Mouse (Mus musculus): ENCODE data around the gene Msl1. TPM values are rescaled to one million over a fixed set of nuclear protein-coding genes. Genes with fewer than 3 reads are reported as not detected.

Gene Msl1
- total RNA-seq, 2 experiments from 2014 or later = 35.5 to 43.6 TPM

GRCm38 (mm10) chr11:98789824-98790223 lies 5.5 kb upstream of the Msl1 start:
- ATAC-seq (replicated peaks; ENCODE audit: low FRiP score, poor library complexity, severe bottlenecking) = no peak

DNA sequence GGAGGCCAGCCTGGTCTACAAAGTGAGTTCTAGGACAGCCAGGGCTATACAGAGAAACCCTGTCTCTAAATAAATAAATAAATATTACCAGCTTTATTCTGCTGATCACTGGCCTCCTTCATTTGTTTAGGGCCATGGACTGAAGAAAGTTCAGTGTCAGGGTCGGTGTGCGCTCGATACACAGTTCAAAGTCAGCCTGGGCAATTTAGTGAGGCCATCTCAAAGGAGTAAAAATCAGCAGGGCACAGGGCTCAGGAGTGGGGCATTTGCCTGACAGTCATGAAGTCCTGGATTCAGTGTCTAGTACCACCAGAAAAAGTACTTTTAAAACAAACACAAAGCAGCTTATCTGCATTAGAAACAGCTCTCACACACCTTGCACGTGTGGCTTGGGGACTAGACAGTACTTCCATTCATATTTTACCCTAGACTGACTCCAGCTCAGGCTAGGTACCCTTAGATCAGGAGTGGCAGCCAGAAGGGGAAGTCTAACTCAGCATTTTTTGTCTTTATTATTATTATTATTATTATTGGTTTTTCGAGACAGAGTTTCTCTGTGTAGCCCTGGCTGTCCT lies 4.6 kb upstream of the Msl1 start:
- no peak for ATAC-seq (replicated peaks; ENCODE audit: low FRiP score, poor library complexity, severe bottlenecking)

DNA sequence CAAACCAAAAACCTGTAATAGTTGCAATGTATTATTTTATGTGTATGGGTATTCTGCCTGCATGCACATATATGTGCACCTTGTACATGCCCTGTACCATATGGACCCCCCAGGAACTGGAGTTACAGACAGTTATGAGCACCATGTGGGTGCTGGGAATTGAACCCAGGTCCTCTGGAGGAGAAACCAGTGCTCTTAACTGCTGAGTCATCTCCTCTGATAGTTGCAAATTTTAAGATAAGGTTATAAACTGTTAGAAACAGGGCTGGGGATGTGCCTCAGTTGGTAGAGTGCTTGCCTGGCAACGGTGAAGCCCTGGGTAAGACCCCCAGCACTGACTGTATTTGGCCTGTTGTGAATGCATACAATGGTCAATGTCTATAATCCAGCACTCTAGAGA lies 3.9 kb upstream of the Msl1 start:
- ATAC-seq (replicated peaks; ENCODE audit: low FRiP score, poor library complexity, severe bottlenecking) = no peak

DNA sequence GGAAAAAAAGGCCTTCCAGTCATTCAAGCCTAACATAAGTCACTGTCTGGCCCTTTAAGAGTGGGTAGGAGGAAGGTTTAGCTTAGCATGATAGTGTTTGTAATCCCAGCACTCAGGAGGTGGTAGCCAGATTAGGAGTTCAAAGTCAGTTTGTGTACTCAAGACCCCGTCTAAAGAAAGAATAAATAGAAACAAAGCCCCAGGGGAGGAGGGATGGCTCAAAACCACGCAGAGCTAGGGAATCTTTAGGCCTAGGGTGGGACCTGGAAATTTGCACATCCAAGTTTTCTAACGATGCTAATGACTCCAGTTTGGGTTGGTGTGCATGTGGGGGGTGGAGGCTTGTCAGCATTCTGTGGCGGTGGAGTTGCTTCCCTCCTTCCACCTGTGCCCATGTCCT lies 3.2 kb upstream of the Msl1 start:
- ATAC-seq (replicated peaks; ENCODE audit: low FRiP score, poor library complexity, severe bottlenecking) = no peak

GRCm38 (mm10) chr11:98794469-98795014 lies 774 bp upstream of the Msl1 start:
- ATAC-seq (replicated peaks; ENCODE audit: low FRiP score, poor library complexity, severe bottlenecking) = peak; percentile 70

DNA sequence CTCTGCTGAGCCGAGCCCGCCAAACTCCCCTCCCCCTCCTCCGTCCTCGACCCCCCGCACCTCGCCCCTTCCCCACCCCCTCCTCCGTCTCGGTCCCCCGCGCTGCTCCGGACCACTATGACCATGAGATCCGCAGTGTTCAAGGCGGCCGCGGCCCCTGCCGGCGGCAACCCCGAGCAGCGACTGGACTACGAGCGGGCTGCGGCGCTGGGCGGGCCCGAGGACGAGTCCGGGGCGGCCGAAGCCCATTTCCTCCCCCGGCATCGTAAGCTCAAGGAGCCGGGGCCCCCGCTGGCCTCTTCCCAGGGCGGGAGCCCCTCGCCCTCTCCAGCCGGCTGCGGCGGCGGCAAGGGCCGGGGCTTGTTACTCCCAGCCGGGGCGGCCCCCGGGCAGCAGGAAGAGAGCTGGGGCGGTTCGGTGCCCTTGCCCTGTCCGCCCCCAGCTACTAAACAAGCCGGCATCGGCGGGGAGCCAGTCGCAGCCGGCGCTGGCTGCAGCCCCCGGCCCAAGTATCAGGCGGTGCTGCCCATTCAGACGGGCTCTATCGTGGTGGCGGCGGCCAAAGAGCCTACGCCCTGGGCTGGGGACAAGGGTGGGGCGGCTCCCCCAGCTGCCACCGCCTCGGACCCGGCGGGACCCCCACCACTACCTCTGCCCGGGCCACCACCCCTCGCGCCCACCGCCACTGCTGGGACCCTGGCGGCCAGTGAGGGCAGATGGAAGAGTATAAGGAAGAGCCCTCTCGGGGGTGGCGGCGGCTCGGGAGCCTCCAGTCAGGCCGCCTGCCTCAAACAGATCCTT lies 598 bp downstream of the Msl1 start:
- peak; percentile 50 for ATAC-seq (replicated peaks; ENCODE audit: low FRiP score, poor library complexity, severe bottlenecking)

DNA sequence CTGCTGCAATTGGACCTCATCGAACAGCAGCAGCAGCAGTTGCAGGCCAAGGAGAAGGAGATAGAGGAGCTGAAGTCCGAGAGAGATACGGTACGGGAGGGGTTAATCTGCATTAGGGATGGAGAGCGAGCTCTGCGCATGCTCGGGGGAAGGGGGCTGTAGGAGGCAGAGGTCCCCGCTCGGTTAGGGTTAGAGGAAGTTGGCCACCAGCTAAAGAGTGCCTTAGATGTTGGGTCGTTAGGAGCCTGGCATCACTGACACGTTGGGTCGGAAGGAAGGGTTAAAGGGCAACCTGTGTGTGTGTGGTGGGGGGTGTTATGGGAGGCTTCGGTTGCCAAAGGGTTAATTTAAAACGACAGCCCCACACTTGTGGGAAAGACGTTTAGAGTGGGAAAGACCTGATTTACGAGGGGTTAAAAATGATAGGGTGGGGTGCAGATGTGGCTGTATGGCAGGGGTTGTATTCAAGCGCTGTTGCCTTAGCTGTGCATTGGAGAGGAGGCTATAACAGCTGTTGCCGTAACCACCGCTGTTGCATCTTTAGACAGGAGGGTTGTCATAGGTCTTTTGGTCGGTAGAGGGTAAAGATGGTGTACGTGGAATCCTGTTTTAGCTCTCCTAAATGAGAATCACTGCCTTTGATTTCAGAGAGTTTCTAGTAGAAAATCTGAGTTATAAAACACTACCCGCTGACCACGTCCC lies 1.4 kb downstream of the Msl1 start:
- ATAC-seq (replicated peaks; ENCODE audit: low FRiP score, poor library complexity, severe bottlenecking) = peak; percentile 9; the same call in 1 of the 2 replicates

DNA sequence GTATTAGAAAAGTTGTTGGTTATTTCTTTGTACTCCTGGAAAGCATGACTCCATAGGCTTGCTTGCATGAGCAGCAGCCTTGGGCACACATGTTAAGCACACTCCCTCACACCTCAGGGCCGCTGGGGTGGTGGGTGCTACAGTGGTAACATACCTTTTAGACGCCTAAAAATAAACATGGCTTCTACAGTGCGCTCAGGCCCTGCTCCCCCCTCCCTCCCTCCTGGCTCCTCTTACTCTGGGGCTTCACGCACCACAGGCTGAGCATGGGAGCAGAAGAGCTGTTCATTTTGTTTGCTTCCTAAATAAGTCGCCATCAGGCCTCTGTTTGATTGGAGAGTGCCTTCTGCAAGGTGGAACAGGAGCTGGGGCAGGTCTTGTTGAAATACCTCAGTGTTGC lies 2.0 kb downstream of the Msl1 start:
- ATAC-seq (replicated peaks; ENCODE audit: low FRiP score, poor library complexity, severe bottlenecking) = no peak

DNA sequence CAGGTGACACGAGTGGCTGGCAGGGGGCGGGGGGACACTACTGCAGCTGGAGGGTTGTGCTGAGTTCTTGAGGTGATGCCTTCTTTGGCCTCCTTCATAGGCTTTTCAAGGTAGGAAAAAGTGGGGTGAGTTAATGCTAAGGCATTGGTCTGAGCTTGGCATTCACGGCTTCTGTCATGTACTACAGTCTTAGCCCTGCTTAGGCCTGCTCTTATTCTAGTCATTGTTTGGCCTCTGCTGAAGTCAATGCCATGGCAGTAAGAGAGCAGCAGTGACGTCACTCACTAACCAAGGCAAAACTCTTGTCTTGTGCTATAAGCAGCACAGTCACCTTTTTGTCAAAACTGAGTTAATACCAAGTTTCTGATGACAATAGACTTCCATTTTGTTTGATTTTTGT lies 2.6 kb downstream of the Msl1 start:
- no peak for ATAC-seq (replicated peaks; ENCODE audit: low FRiP score, poor library complexity, severe bottlenecking)

DNA sequence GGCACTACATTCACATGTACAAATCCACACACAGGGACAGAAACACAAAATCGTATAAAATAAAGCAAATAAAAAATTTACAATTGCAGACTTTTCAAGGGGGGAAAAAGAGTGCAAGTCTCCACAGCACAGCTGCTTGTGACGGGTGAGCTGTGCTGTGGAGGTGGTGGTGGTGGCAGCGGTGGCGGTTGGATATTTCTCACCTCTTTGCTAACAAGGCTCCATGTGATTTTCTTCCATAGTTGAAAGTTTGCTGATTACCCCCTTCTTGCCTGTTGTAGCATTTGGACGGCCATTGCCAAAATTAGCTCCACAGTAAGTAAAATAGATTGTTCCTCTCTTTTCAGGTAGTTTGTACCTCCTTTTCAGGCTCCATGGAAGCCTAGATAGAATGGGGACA lies 9.3 kb downstream of the Msl1 start, which contains the start of gene Casc3:
Casc3 (plus strand) TSS at position 301 of the 400 bp plus-strand sequence.
- ATAC-seq (replicated peaks; ENCODE audit: low FRiP score, poor library complexity, severe bottlenecking) = no peak

DNA sequence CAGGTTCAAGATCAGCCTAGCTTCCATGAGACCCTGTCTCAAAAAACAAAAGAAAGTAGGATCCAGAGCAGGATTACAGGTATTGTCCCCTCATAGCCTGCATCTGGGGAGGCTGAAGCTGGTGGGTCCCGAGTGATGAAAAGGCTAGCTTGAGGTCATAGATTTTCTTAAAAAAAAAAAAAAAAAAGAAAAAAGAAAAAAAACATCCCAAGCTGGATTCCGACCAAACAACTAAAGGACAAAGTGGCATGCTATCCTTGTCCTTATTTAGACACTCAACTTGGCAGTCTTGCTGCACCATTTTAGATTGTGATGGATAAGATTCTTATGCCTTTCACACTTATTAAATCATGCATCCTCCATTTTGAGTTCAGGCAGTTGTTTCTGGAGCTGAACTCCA lies 13.1 kb downstream of the Msl1 start:
- no peak for ATAC-seq (replicated peaks; ENCODE audit: low FRiP score, poor library complexity, severe bottlenecking)

DNA sequence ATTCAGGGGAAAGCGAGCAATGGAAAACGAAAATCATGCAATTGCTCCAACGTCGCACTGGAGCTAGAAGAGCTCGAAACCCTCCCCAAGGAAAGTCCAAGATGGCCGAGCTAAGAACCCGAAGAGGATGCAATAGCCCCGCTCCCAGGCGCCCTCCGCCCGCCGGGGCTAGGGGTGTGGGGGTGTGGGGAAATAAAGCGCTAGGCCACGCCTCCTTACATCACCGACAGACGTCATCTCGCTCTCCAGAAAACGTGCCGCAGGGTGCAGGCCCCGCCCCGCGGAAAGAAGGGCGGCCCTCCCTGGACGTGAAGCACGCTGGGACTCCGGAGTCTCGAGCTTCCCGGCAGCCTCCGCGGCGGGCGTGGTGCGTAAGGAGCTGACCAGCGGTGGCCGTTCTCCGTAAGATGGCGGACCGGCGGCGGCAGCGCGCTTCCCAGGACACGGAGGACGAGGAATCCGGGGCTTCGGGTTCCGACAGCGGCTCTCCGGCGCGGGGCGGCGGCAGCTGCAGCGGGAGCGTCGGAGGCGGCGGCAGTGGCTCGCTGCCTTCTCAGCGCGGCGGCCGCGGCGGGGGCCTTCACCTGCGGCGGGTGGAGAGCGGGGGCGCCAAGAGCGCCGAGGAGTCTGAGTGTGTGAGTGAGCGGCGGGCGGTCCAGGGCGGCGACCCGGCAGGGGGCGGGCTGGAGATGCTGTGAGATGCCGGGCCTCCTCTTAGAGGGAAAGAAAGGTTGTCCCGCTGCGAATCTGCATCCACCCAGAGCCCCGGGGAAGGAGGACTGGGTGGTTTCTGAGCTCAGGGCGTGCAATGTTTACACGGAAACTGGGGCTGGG lies 14.4 kb downstream of the Msl1 start:
- ATAC-seq (replicated peaks; ENCODE audit: low FRiP score, poor library complexity, severe bottlenecking) = peak; percentile 97

DNA sequence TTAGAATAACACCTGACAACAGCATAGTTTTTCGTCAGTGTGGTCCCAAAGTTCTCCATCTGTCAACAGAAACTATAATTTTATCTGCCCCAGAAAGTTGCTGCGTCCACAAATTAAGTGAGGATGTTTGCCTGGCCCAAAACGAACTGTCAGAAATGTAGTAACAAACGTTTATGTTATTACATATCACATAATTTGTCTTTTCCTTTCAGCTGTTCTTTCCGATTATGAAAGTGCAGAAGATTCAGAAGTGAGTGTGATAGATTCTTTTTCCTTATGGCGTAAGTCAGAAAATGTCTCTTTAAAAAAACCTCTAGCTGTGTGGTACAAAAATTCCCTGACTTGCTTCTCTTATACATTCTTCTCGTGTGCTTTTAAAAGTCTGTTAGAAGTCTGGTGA lies 15.4 kb downstream of the Msl1 start:
- no peak for ATAC-seq (replicated peaks; ENCODE audit: low FRiP score, poor library complexity, severe bottlenecking)

DNA sequence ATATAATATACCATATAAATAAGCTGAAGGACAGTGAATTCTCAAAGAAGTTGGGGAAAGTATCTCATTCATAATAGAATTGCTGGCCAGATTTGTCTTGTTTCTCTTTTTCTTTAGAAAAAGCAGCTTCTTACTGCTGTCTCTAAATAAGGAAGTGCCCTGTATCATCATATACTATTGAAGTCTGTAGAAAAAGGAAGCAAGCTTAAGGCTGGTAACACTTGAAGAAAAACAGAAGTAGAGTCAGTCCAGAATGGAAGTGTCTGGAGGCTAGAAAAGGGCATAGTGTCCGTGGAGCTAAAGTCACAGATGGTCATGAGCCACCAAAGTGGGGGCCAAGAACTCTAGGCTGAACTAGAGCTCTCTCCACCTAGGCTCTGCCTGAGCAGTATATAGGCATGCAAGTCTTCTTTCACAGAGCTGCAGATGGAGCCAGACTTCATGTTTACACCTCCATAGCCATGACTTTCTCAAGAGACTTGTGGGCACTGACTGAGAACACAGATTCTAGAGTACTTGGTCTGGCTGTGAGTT lies 21.5 kb downstream of the Msl1 start:
- ATAC-seq (replicated peaks; ENCODE audit: low FRiP score, poor library complexity, severe bottlenecking) = no peak

DNA sequence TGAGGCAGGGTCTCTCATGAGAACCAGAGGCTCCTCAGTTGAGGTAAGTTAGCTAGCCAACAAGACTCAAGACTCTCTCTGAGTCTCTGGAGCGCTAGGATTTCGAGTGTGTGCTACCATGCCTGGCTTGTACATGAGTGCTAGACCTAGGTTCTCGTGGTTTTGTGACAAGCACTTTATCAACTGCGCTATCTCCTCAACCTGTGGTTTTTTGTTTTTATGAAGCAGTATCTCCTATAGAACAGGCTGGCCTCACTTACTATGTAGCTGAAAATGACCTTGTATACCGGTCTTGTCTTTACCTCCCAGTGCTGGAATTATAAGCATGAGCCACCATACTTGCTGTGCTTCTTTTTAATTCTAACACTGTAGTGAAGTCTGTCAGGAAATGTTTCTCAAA lies 25.7 kb downstream of the Msl1 start:
- ATAC-seq (replicated peaks; ENCODE audit: low FRiP score, poor library complexity, severe bottlenecking) = no peak

DNA sequence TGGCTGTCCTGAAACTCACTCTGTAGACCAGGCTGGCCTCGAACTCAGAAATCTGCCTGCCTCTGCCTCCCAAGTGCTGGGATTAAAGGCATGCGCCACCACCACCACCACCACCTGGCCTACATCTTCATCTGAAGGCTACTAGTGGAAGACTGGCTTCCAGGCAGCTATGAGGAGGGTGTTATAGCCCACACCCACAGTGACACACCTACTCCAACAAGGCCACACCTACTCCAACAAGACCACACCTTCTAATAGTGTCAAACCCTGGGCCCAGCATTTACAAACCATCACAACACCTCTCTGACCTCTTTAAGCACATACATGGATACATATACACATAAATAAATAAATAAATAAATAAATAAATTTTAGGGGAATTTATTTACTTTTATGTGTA lies 30.8 kb downstream of the Msl1 start:
- ATAC-seq (replicated peaks; ENCODE audit: low FRiP score, poor library complexity, severe bottlenecking) = peak; percentile 58

GRCm38 (mm10) chr11:98827877-98828276 lies 32.6 kb downstream of the Msl1 start:
- no peak for ATAC-seq (replicated peaks; ENCODE audit: low FRiP score, poor library complexity, severe bottlenecking)

DNA sequence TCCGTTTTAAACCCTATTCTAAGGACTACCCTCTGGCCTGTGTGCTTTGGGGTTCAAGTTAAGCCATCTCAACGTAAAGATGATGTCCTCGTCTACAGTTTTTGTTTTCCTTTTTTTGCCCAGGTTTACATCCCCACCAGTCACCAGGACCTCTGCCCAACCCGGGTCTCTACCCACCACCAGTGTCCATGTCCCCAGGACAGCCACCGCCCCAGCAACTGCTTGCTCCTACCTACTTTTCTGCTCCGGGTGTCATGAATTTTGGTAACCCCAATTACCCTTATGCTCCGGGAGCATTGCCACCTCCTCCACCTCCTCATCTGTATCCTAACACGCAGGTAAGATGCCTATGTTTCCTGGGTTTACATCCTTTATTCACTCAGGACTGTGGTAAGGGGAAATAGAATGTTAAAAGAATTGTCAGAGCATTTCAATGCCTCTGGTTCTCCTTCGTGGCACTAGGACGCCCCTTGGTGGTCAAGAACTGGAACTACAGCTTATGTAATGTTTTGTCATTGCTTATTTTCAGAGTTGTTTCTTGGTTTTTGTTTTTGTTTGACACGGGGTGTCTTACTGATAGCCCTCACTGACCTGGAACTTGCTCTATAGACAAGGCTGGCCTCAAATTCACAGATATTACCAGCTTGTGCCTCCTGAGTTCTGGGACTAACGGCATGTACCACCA lies 33.9 kb downstream of the Msl1 start:
- no peak for ATAC-seq (replicated peaks; ENCODE audit: low FRiP score, poor library complexity, severe bottlenecking)

DNA sequence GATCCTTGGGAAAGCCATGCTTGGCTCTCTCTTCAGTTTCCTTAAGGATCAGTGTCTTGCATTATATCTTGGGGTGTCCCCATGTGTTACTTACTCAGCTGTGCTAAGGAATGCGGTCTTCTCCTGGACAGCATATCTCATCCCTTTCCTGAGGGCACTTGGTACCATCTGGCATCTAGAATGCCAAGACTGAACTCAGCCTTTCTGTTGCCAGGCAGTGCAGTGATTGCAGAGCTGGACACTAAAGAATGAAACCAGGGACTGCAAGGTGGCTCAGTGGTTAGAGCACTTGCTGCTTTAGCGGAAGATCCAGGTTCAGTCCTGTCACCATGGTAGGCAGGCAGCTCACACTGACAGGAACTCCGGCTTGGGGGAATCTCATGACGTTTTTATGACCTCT lies 34.6 kb downstream of the Msl1 start:
- ATAC-seq (replicated peaks; ENCODE audit: low FRiP score, poor library complexity, severe bottlenecking) = no peak
